Comparison of ENCODE assay signal across 8 mouse cellular contexts in the genomic region with DNA sequence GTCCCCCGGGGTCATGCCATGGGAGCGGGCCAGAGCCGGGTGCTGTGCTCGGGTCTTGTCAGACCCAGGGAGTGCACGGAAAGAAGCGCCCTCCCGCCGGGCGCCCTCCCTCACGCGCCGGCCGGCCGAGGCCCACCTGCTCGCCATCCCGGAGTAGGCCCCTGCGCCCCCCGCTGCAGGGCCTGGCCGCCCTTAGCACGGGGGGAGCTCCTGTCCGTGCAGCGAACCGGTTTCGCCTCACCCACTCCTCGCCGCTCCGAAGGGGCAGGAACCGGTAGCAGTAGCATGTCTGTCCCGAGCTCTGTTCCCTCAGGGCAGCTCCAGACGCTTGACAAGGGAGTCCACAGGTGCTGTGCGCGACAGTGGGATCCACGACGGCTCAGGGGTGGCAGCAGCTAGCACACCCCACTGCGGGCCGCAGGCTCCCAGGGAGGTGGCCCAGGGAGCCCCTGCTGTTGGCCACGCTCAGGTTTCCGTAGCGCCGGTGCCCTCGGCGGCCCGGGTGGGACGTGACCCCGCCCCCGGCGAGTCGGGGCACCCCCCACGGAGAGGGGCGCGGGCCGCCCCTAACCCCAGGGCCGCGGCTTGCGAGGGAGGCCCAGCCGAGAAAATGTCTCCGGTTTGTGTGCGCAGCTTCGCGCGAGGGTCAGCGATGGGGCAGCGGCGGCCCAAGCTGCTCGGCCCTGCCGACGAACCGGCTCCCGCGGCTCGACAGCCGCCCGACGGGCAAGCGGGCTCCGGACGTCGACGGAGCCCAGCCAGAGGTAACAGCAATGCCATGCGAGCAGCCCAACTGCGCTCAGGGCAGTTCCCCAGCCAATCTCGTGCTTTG. TPM values are rescaled to one million over a fixed set of nuclear protein-coding genes. Genes with fewer than 3 reads are reported as not detected.
DNase-seq lines count a peak whose midpoint lies in the region; ATAC-seq and TF ChIP-seq lines count a peak whose summit lies in the region.

Kdm2a (minus strand) TSS at position 488 of the 832 bp plus-strand sequence.

- H3K4me1 ChIP-seq in forebrain, embryonic 14.5 days (ENCODE audit: control insufficient read depth, insufficient read depth, low read length): peaks cover 11% of the 10 kb centered on the region
- peaks cover 23% of the 10 kb centered on the region for H3K4me1 ChIP-seq in heart, postnatal 0 days (ENCODE audit: control insufficient read depth, insufficient read depth)
- H3K4me1 ChIP-seq in liver, embryonic 16.5 days (ENCODE audit: control insufficient read depth, low read depth, low read length): peaks cover 20% of the 10 kb centered on the region
- peaks cover 19% of the 10 kb centered on the region for H3K4me1 ChIP-seq in neural tube, embryonic 12.5 days

- H3K4me2 ChIP-seq in forebrain, embryonic 14.5 days (ENCODE audit: low read length): peak within 1 kb of the TSS; percentile 94
- H3K4me2 ChIP-seq in heart, postnatal 0 days (ENCODE audit: low read depth, low read length): peak within 1 kb of the TSS; percentile 92
- peak within 1 kb of the TSS; percentile 100 for H3K4me2 ChIP-seq in liver, embryonic 16.5 days (ENCODE audit: low read depth, low read length)
- H3K4me2 ChIP-seq in neural tube, embryonic 12.5 days (replicated peaks): peak within 1 kb of the TSS; percentile 94

- TF ChIP-seq CTCF in heart, postnatal 0 days (IDR thresholded peaks at IDR 0.05; ENCODE audit: low read depth): no peak

- H3K36me3 ChIP-seq in forebrain, embryonic 14.5 days (ENCODE audit: control insufficient read depth, insufficient read depth, low read length): no peaks in the 10 kb centered on the region
- H3K36me3 ChIP-seq in heart, postnatal 0 days (replicated peaks; ENCODE audit: control insufficient read depth, insufficient read depth, low read length): no peaks in the 10 kb centered on the region
- H3K36me3 ChIP-seq in liver, embryonic 16.5 days (ENCODE audit: control insufficient read depth, insufficient read depth): no peaks in the 10 kb centered on the region
- H3K36me3 ChIP-seq in neural tube, embryonic 12.5 days: no peaks in the 10 kb centered on the region

- no peaks in the 10 kb centered on the region for H3K27me3 ChIP-seq in forebrain, embryonic 14.5 days (replicated peaks; ENCODE audit: control insufficient read depth, insufficient read depth, low read length)
- no peaks in the 10 kb centered on the region for H3K27me3 ChIP-seq in heart, postnatal 0 days (ENCODE audit: control insufficient read depth, insufficient read depth, low read length)
- H3K27me3 ChIP-seq in liver, embryonic 16.5 days (ENCODE audit: control insufficient read depth, insufficient read depth, low read depth, low read length): peaks cover 9% of the 10 kb centered on the region
- H3K27me3 ChIP-seq in neural tube, embryonic 12.5 days (replicated peaks): no peaks in the 10 kb centered on the region

- TF ChIP-seq EP300 in heart, postnatal 0 days (IDR thresholded peaks at IDR 0.05; ENCODE audit: low read depth): no peak

- H3K9me3 ChIP-seq in forebrain, embryonic 14.5 days (replicated peaks; ENCODE audit: control insufficient read depth, low read length): no peaks in the 10 kb centered on the region
- no peaks in the 10 kb centered on the region for H3K9me3 ChIP-seq in heart, postnatal 0 days (replicated peaks; ENCODE audit: control insufficient read depth, low read length)
- no peaks in the 10 kb centered on the region for H3K9me3 ChIP-seq in liver, embryonic 16.5 days (replicated peaks; ENCODE audit: control insufficient read depth, low read length)
- no peaks in the 10 kb centered on the region for H3K9me3 ChIP-seq in neural tube, embryonic 12.5 days

- ATAC-seq in forebrain, embryonic 14.5 days: peak; percentile 33; the same call in 1 of the 2 replicates
- peak; percentile 36 for ATAC-seq in heart, postnatal 0 days (ENCODE audit: insufficient read depth, low read depth)
- ATAC-seq in liver, embryonic 16.5 days (ENCODE audit: low read depth): peak; percentile 2
- peak; percentile 27 for ATAC-seq in neural tube, embryonic 12.5 days (ENCODE audit: low FRiP score, low read depth)

- H3K9ac ChIP-seq in forebrain, embryonic 14.5 days (ENCODE audit: low read length): peak within 1 kb of the TSS; percentile 82
- H3K9ac ChIP-seq in heart, postnatal 0 days (replicated peaks; ENCODE audit: low read depth, low read length): peak within 1 kb of the TSS; percentile 76
- peak within 1 kb of the TSS; percentile 87 for H3K9ac ChIP-seq in liver, embryonic 16.5 days (ENCODE audit: low read depth, low read length)
- H3K9ac ChIP-seq in neural tube, embryonic 12.5 days: peak within 1 kb of the TSS; percentile 79

- H3K27ac ChIP-seq in forebrain, embryonic 14.5 days (ENCODE audit: low read depth, low read length): peak within 1 kb of the TSS; percentile 95
- H3K27ac ChIP-seq in heart, postnatal 0 days (ENCODE audit: low read depth): peak within 1 kb of the TSS; percentile 91
- H3K27ac ChIP-seq in liver, embryonic 16.5 days (ENCODE audit: low read length): peak within 1 kb of the TSS; percentile 97
- H3K27ac ChIP-seq in neural tube, embryonic 12.5 days: peak within 1 kb of the TSS; percentile 77

- H3K4me3 ChIP-seq in forebrain, embryonic 14.5 days (ENCODE audit: low read depth, low read length): peak within 1 kb of the TSS; percentile 99
- H3K4me3 ChIP-seq in heart, postnatal 0 days (ENCODE audit: low read depth, low read length): peak within 1 kb of the TSS; percentile 100
- peak within 1 kb of the TSS; percentile 95 for H3K4me3 ChIP-seq in liver, embryonic 16.5 days (ENCODE audit: low read depth, low read length)
- H3K4me3 ChIP-seq in neural tube, embryonic 12.5 days: peak within 1 kb of the TSS; percentile 99

- WGBS in forebrain, embryonic 14.5 days: under 1% methylated on average over 78 of the region's 82 CpGs
- 3% methylated on average over 78 of the region's 82 CpGs for WGBS in heart, postnatal 0 days
- WGBS in liver, embryonic 16.5 days (ENCODE audit: insufficient replicate concordance): 2% methylated on average over 82 of the region's 82 CpGs
- under 1% methylated on average over 82 of the region's 82 CpGs for WGBS in neural tube, embryonic 12.5 days

- peak; percentile 68 for DNase-seq in CD4-positive, CD25-positive, alpha-beta regulatory T cell, adult 2 months (ENCODE audit: low read depth, low spot score)
- peak; percentile 29 for DNase-seq in c-Kit-negative CD71-positive TER-119-positive erythroid progenitor cells, embryonic 14.5 days (ENCODE audit: low read depth, low spot score)
- peak; percentile 52 for DNase-seq in forebrain, embryonic 14.5 days (ENCODE audit: low spot score)
- peak; percentile 19 for DNase-seq in heart, postnatal 0 days (ENCODE audit: low spot score)
- DNase-seq in kidney, postnatal 36 days: peak; percentile 37 to 67
- DNase-seq in testis, postnatal 10 days (ENCODE audit: low spot score): peak; percentile 74

RNA-seq across cellular contexts. Expression of gene Kdm2a, which starts in this region (rescaled TPM):
- polyA plus RNA-seq in forebrain, embryonic 14.5 days (2014; fragmentation: Nextera tagmentation; extraction: Ambion mirVana): 29.2 and 36.3 TPM in 2 replicates
- 55.0 and 65.3 TPM in 2 replicates for total RNA-seq in heart, postnatal 0 days (2014; rRNA removed; ENCODE audit: low replicate concordance)
- polyA plus RNA-seq in heart, postnatal 0 days (2015; fragmentation: Nextera tagmentation; extraction: Ambion mirVana): 15.4 and 15.7 TPM in 2 replicates
- 11.0 and 13.7 TPM in 2 replicates for polyA plus RNA-seq in liver, embryonic 16.5 days (2015; fragmentation: Nextera tagmentation; extraction: Ambion mirVana)
- polyA plus RNA-seq in neural tube, embryonic 12.5 days (2016; fragmentation: Nextera tagmentation; extraction: Ambion mirVana): 49.6 and 51.7 TPM in 2 replicates

Comparison
In these comparisons a context has a peak if more than half of its experiments do, and no peak if none do; other contexts are left out.
1. Peak in every context shown above with its lines: DNase-seq, ATAC-seq, H3K4me3 ChIP-seq and H3K27ac ChIP-seq.
2. DNase-seq: peak in every context shown above with its lines; median percentile 74 in testis, postnatal 10 days; 68 in CD4-positive, CD25-positive, alpha-beta regulatory T cell, adult 2 months; 52 in forebrain, embryonic 14.5 days; 52 in kidney, postnatal 36 days; 29 in c-Kit-negative CD71-positive TER-119-positive erythroid progenitor cells, embryonic 14.5 days; 19 in heart, postnatal 0 days.